Mouse (Mus musculus) testis, postnatal 14 days (tissue): ENCODE data around the gene Olr1.

ENCODE experiments used
- DNase-seq: peaks from one replicate; pipeline ENCODE4 v3.0.0; 2021; ENCODE audit warnings: low spot score

The Olr1 gene

DNA sequence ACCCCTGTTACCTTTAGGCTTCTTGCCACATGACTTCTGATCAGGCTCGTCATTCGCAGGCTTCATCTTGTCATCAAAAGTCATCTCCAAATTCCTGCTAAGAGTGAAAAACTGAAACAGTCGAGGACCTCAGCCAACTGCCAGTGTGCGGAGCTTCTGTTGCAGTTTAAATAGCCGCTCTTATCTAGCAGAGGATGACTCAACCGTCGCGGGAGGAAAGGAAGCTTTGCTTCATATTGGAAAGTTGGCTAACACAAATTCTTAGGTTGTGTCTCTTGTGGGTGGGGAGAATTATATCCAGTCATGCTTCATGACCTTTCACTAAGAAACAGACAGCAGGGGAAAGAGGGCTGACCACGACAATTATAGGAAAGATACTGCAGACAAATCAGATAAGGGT is at the start of gene Olr1:
Gene Olr1 (minus strand): TSS at position 142 of the 400 bp plus-strand sequence.
- no peak for DNase-seq

DNA sequence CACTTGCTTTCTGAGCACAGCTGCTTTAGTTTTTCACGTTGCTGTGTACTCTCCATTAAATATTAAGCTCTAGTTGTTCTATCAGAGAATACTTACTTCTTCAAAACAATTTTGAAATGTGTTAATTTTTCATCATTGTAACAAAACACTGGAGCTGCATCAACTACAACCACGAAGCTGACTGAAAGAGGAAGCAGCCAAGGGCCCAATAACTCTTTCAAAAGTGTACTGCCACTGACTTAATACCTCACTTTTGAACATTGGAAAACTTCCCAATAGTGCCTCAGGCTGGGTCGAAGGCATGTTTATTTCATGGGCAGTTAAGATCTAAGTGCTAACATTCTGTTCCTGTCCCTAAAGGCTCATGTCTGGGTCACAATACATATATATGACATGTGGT is 41.0 kb upstream of the Olr1 start:
- no peak for DNase-seq

DNA sequence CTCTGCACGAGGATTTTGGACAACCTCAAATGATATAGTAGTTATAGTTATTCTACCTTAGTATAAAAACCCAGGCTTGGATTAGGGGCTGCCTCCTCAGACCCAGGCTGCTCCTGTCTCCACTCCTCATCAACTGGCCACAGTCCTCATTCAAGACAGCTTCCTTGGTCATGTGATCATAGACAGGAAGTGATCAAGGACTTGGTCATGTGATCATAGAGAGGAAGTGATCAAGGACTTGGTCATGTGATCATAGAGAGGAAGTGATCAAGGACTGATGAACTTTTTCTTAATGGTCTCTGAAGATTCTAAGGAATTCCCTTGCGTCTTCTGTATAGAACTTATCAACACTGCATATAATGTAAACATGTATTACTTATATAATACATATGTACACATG is 40.3 kb upstream of the Olr1 start:
- no peak for DNase-seq

- peak; percentile 23 for DNase-seq
Measured at GRCm38 (mm10) chr6:129543709-129544606, 37.0 kb upstream of the Olr1 start.

- DNase-seq: no peak
Measured at GRCm38 (mm10) chr6:129542540-129542939, 35.6 kb upstream of the Olr1 start.

DNA sequence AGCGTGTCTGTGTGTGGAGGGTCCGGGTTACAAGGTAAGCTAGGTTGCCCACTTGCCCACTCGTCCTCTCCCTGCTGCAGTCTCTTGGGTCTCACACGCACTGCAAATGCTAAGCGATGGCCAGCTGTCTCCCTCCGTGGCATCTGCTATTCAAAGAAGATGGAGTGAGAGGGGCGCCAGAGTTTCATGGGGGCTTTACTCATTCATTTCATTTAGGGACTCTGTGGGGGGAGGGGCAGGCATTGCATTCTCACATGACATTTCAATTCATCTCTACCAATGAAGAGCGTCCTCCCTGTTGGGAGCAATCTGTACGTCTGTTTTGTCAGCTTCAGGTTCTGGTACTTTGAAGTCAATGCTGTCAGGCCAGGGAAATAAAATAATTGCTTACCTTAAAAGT is 35.0 kb upstream of the Olr1 start:
- no peak for DNase-seq

- DNase-seq: no peak
Measured at GRCm38 (mm10) chr6:129538555-129538954, 31.6 kb upstream of the Olr1 start.

GRCm38 (mm10) chr6:129535723-129536122 is 28.8 kb upstream of the Olr1 start:
- no peak for DNase-seq

DNA sequence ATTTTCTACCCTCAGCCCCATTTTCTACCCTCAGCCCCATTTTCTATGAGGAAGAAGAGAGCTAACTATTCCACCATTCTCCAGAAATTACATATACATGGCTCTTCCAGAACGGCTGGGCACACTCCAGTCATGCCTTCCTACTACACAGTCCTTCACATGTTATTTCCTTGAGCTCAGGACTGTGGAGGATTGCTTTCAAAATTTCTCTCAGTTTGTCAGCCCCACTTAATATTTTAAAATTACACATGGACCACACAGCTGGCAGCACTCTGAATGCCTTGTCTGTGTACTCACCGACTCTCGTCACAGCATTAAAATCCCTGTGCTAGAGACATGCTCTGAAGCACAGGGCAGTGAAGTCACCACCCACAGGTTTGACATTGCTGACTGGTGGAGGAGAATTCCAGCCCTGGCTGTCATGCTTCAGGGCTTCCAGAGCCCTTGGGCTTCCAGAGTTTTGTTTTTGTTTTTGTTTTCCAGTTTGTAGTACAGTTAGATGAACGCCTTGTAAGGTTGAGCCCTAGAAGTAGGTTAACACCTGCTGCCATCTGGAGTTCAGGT is 27.7 kb upstream of the Olr1 start:
- no peak for DNase-seq

DNA sequence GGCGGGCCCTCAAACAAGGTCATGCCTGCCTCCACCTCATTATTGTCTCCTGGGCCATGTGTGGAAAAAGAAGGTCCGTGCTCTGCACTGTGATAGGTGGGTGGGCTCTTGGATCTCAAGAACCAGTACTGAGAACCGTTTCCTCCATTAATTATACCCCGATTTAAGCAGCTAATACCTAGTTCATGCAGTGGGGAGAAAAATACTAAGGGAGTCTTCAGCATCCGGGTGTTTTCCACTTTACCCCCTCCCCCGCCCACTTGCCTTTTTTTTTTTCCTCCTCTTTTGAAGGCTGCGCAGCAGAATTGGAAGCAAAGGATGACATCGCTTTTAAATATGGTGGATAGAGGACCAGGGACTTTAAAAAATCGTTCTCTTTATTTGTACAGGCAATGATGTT is 27.1 kb upstream of the Olr1 start:
- DNase-seq: no peak

DNA sequence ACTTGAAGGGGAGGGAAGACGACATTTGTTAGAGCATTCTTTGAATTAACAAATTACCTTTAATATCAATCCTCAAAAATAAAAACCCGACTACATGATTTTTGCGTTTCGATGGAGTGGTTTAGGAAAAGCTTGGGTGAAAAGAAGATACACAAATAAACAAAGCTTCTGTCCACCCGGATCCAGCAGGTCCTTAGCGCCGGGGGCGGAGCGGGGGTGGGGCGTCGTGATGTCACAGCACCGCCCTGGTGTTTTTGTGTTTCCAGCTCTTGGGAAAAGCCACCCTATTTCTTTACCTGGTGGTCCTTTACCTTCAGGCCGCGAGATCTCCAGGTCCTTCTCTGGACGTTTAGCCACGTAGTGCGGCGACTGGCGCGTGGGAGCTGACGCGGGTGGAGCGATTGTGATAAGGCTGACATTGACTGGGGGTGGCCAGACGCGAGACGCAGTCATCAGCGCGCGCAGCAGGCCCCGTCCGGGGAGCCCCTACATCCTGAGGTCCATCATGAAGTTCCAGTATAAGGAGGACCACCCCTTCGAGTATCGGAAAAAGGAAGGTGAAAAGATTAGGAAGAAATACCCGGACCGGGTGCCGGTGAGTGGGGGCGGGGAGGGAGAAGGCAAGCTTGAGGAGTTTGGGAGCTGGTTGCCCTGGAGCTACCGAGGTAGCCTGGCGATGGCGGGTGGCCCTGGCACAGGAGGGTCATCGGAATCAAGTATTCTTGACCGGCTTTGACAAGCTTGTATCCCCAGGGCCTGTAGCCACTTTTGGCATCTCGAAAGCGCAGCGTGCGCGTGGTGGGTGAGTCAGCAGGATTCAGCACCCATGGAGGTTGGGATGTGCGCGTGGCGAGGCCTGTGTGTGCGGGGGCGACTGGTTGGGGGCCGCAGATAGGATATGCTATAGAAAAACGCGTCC is 26.2 kb upstream of the Olr1 start, which contains the start of gene Gabarapl1:
Gene Gabarapl1 (plus strand): TSS at position 219 of the 919 bp plus-strand sequence.
- DNase-seq: peak; percentile 60

DNA sequence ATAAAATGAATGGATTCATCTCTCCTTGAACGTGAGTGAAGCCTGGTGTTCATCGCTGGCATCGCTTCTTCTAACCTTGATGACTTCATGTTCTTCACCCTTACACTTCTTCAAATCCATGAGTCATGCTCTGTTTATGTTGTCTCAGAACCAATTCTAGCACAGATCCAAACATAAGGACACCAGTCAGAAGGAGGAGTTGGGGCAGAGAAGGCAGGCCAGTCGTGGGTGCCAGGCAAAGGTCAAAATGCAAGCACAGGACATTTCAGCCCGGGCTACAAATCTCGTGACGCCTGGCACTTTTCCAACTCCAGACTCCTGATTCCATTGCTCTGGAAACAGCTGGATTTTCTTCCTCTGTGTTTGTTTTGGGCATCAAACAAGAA is 25.6 kb upstream of the Olr1 start:
- DNase-seq: peak; percentile 54

GRCm38 (mm10) chr6:129530261-129530660 is 23.3 kb upstream of the Olr1 start:
- no peak for DNase-seq

DNA sequence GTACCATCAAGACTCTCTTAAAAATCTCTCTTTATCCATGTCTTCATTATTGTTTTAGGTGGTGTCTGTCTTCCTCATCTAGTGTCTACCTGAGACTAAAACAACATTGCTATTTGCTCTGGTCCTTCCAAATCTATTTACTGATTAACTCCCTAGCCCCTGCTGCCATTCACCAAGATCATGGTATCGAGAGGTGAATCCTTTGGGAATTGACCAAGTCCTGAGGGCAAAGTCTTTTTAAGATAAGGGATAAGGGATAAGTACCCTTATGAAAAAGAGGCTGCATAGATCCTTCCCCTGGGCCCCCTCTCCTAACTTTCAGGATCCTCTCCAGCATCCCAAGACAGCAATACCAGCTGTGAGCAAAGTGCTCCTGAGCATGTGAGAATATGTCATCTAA is 22.6 kb upstream of the Olr1 start:
- DNase-seq: no peak

DNA sequence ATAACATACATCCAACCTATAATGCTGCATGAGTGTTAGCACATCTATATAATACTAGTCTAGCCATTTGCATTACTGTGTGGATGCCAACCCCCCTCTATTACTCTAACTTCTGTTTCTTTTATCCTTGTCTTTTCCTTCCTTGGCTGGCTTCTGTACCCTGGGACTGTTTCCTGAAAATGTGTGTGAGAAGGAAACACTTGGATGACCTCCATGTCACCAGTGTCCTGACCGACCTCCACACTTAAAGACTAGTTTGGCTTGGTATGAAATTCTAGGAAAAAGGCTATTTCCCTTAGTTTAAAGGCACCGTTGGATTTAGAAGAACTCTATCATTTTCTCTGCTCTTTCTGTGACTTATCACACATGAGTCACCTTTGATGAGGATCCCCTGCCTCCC is 20.5 kb upstream of the Olr1 start:
- no peak for DNase-seq

- DNase-seq: no peak
Measured at GRCm38 (mm10) chr6:129526069-129526468, 19.1 kb upstream of the Olr1 start.

GRCm38 (mm10) chr6:129517752-129518408 is 10.9 kb upstream of the Olr1 start:
- DNase-seq: no peak

GRCm38 (mm10) chr6:129516388-129516787 is 9.4 kb upstream of the Olr1 start:
- DNase-seq: no peak

GRCm38 (mm10) chr6:129515068-129515467 is 8.1 kb upstream of the Olr1 start:
- DNase-seq: no peak

DNA sequence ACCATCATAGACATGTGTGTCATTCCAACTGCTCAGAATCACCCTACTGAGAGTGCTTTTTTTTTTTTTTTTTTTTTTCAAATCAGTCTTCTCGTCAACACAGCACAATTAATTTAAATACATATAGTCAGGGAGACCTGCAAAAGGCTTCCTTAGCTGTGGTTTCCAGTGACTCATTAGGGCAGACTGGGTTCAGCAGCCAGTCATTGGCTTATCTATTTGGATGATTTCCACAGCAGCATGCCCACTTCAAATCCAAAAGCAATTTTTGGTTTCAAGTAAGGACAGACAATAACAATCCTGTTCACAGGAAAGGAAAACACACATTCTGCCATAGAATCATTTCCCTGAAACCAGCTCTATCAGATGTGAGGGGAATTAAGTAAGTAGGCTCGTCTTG is 7.4 kb upstream of the Olr1 start:
- DNase-seq: no peak

- DNase-seq: no peak
Measured at GRCm38 (mm10) chr6:129513409-129513808, 6.4 kb upstream of the Olr1 start.

GRCm38 (mm10) chr6:129512868-129513267 is 5.9 kb upstream of the Olr1 start:
- DNase-seq: no peak
